Mouse (Mus musculus): ENCODE measurements around the gene Tmem265.

- TF ChIP-seq POLR2A (IDR thresholded peaks at IDR 0.05; ENCODE audit: borderline replicate concordance, insufficient read depth, low read length) (no peak), CTCF (IDR thresholded peaks at IDR 0.05; ENCODE audit: borderline replicate concordance, insufficient read depth, low read depth, low read length) (no peak)
Measured at GRCm38 (mm10) chr7:127516344-127516743, 44.8 kb upstream of the Tmem265 start.

All from cerebellum, adult 2 months (tissue).